Mouse (Mus musculus): ENCODE data around the gene Rictor. TPM values are rescaled to one million over a fixed set of nuclear protein-coding genes. Genes with fewer than 3 reads are reported as not detected.

The Rictor gene
- total and polyA plus RNA-seq, 3 experiments: 10.3 to 10.6 TPM; not detected in 1

DNA sequence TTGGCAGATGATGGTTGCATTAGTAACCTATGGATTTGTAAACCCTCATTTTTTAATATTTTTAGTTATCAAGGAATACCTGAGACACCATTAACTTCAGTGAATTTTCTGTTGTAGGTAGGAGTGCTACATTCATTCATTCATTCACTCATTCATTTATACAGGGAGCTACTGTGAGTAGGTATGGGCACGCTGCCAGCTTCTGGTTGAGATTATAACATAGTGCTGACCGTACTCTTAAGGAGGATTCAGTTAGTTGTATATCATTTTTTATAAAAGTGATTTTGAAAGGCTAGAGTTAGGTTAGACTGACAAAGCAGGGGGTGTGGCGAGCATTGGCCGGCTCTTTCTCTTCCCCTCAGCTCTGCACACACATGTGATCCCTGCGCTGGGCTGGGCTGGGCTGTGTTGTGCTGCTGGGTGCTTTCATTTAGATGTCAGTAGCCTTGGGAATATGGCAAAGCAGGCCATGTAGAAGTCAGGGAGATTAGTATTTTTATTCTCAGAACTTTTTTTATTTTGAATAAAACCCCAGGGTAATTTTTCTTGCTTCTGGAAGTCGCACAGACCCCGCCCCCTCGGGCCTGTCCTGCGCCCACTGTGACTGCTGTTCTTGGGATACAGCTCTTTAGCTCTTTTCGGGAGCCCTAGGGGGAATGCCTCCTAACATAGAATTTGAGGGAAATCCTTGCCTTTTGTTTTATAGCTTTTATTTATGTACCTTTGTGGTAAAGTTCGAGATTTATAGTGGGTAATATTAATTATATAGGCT lies 14.4 kb downstream of the Rictor start:
- H3K9ac ChIP-seq (ENCODE audit: control insufficient read depth, low read depth, low read length, poor library complexity, severe bottlenecking): no peak overlapping the region
- DNase-seq (ENCODE audit: low read depth, low spot score): peak; percentile 59
- H3K4me1 ChIP-seq (ENCODE audit: control insufficient read depth in 1 of 2, insufficient read depth in 2 of 2, low read length in 2 of 2): peaks cover 20 to 30% of the 10 kb centered on the region in 2 experiments
- no peak overlapping the region for H3K27ac ChIP-seq (ENCODE audit: control insufficient read depth, low read depth, low read length)
- H3K36me3 ChIP-seq (ENCODE audit: control insufficient read depth in 1 of 2, insufficient read depth in 2 of 2, low read length in 2 of 2): peaks cover 6 to 36% of the 10 kb centered on the region in 2 experiments
- H3K9me3 ChIP-seq (replicated peaks; ENCODE audit: insufficient read depth, low read length): no peaks in the 10 kb centered on the region
- peaks cover 54% of the 10 kb centered on the region for H3K79me2 ChIP-seq (ENCODE audit: control insufficient read depth, insufficient read depth, low read length, poor library complexity)
- no peaks in the 10 kb centered on the region for H3K27me3 ChIP-seq (ENCODE audit: control insufficient read depth in 1 of 2, insufficient read depth in 2 of 2, low read length in 2 of 2)
- H3K4me3 ChIP-seq (ENCODE audit: control insufficient read depth in 1 of 2, insufficient read depth in 1 of 2, low read depth in 2 of 2, low read length in 2 of 2): no peak overlapping the region
- no peak for TF ChIP-seq ZC3H11A (IDR thresholded peaks at IDR 0.05; ENCODE audit: low read depth, low read length)
- TF ChIP-seq MXI1 (IDR thresholded peaks at IDR 0.05; ENCODE audit: low read depth, low read length): peak; percentile 53
- TF ChIP-seq CHD1 (IDR thresholded peaks at IDR 0.05; ENCODE audit: low read depth, low read length): no peak

DNA sequence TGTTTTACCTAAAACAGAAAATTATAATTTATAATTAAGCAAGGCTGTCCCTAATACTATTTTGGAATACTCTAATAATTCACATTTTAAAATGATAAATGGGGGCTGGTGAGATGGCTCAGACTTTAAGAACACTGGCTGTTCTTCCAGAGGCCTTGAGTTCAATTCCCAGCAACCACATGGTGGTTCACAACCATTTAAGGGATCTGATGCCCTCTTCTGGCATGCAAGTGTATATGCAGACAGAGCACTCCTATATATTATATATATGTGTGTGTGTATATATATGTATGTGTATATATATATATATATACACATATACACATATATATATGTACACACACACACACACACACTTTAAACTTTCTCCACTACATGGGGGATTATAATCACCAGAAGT lies 15.2 kb downstream of the Rictor start:
- DNase-seq (ENCODE audit: low read depth, low spot score): peak; percentile 43
- Histone ChIP-seq H3K9me3 (replicated peaks; ENCODE audit: insufficient read depth, low read length) (no peaks in the 10 kb centered on the region), H3K36me3 (ENCODE audit: control insufficient read depth in 1 of 2, insufficient read depth in 2 of 2, low read length in 2 of 2) (peaks cover 4 to 41% of the 10 kb centered on the region in 2 experiments), H3K9ac (ENCODE audit: control insufficient read depth, low read depth, low read length, poor library complexity, severe bottlenecking) (no peak overlapping the region), H3K4me3 (ENCODE audit: control insufficient read depth in 1 of 2, insufficient read depth in 1 of 2, low read depth in 2 of 2, low read length in 2 of 2) (no peak overlapping the region), H3K4me1 (ENCODE audit: control insufficient read depth in 1 of 2, insufficient read depth in 2 of 2, low read length in 2 of 2) (peaks cover 22 to 33% of the 10 kb centered on the region in 2 experiments), H3K27ac (ENCODE audit: control insufficient read depth, low read depth, low read length) (no peak overlapping the region), H3K27me3 (ENCODE audit: control insufficient read depth in 1 of 2, insufficient read depth in 2 of 2, low read length in 2 of 2) (no peaks in the 10 kb centered on the region), H3K79me2 (ENCODE audit: control insufficient read depth, insufficient read depth, low read length, poor library complexity) (peaks cover 57% of the 10 kb centered on the region)
- TF ChIP-seq CTCF (IDR thresholded peaks at IDR 0.05 in 2 of 3, conservative IDR thresholded peaks at IDR 0.05 in 1 of 3; ENCODE audit: control insufficient read depth in 1 of 3, insufficient read depth in 1 of 3, low read depth in 2 of 3, low read length in 3 of 3, poor library complexity in 1 of 3, severe bottlenecking in 1 of 3): peak; percentile 4 to 29 (median 20); a peak in 3 of 6 replicates
- no peak for TF ChIP-seq SMC3 (IDR thresholded peaks at IDR 0.05; ENCODE audit: low read depth, low read length)
- TF ChIP-seq MYC (IDR thresholded peaks at IDR 0.05; ENCODE audit: low read depth, low read length): 0 out of 2 replicates have a peak, but pooled peaks have one; percentile 29

DNA sequence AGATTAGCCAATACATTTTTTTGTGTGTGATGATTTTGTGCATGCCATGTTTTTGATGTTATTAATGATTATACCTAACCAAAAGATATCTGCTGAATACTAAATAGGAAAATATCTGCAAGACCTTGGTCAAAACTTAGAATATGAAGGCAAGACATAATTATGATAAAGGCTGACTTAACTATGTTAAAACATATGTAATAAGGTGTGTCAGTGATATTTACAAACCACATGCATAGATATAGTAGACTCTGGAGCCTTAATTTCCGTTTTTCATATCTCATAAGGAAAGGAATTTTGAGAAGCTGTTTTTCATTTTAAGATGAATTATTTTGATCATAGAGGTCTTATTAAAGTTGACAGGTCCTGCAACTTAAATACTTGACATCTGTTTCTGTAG lies 16.3 kb downstream of the Rictor start:
- Histone ChIP-seq H3K79me2 (ENCODE audit: control insufficient read depth, insufficient read depth, low read length, poor library complexity) (peaks cover 49% of the 10 kb centered on the region), H3K4me3 (ENCODE audit: control insufficient read depth in 1 of 2, insufficient read depth in 1 of 2, low read depth in 2 of 2, low read length in 2 of 2) (0 out of 4 replicates have a peak overlapping the region, but pooled peaks of 1 of the 2 experiments have one; percentile 6), H3K4me1 (ENCODE audit: control insufficient read depth in 1 of 2, insufficient read depth in 2 of 2, low read length in 2 of 2) (peaks cover 22 to 37% of the 10 kb centered on the region in 2 experiments), H3K27ac (ENCODE audit: control insufficient read depth, low read depth, low read length) (peak overlapping the region; percentile 74), H3K27me3 (ENCODE audit: control insufficient read depth in 1 of 2, insufficient read depth in 2 of 2, low read length in 2 of 2) (no peaks in the 10 kb centered on the region), H3K9ac (ENCODE audit: control insufficient read depth, low read depth, low read length, poor library complexity, severe bottlenecking) (no peak overlapping the region), H3K36me3 (ENCODE audit: control insufficient read depth in 1 of 2, insufficient read depth in 2 of 2, low read length in 2 of 2) (peaks cover 5 to 43% of the 10 kb centered on the region in 2 experiments; a peak in 3 of 4 replicates), H3K9me3 (replicated peaks; ENCODE audit: insufficient read depth, low read length) (no peaks in the 10 kb centered on the region)
- peak; percentile 40 for DNase-seq (ENCODE audit: low read depth, low spot score)
- TF ChIP-seq GATA1 (IDR thresholded peaks at IDR 0.05; ENCODE audit: low read depth, low read length) (peak; percentile 71; the same call in 1 of the 2 replicates), MXI1 (IDR thresholded peaks at IDR 0.05; ENCODE audit: low read depth, low read length) (peak; percentile 52; the same call in 1 of the 2 replicates), GABPA (IDR thresholded peaks at IDR 0.05; ENCODE audit: low read depth, low read length) (no peak), EP300 (IDR thresholded peaks at IDR 0.05; ENCODE audit: low read depth in 1 of 2, low read length in 2 of 2) (peak; percentile 74 to 84), TCF12 (IDR thresholded peaks at IDR 0.05; ENCODE audit: low read depth, low read length) (peak; percentile 54; the same call in 1 of the 2 replicates), ETS1 (IDR thresholded peaks at IDR 0.05; ENCODE audit: low read depth, low read length) (peak; percentile 85), MYC (IDR thresholded peaks at IDR 0.05; ENCODE audit: low read depth, low read length) (0 out of 2 replicates have a peak, but pooled peaks have one; percentile 12), ZC3H11A (IDR thresholded peaks at IDR 0.05; ENCODE audit: low read depth, low read length) (no peak), SIN3A (IDR thresholded peaks at IDR 0.05; ENCODE audit: low read length) (peak; percentile 76)
